Mouse (Mus musculus): ENCODE data around the gene Rpap1.
"Not testable (repeated sequence)": the region's sequence is repeated elsewhere in the genome, so short reads cannot be mapped to it uniquely, and the experiment has no call there.

The Rpap1 gene

DNA sequence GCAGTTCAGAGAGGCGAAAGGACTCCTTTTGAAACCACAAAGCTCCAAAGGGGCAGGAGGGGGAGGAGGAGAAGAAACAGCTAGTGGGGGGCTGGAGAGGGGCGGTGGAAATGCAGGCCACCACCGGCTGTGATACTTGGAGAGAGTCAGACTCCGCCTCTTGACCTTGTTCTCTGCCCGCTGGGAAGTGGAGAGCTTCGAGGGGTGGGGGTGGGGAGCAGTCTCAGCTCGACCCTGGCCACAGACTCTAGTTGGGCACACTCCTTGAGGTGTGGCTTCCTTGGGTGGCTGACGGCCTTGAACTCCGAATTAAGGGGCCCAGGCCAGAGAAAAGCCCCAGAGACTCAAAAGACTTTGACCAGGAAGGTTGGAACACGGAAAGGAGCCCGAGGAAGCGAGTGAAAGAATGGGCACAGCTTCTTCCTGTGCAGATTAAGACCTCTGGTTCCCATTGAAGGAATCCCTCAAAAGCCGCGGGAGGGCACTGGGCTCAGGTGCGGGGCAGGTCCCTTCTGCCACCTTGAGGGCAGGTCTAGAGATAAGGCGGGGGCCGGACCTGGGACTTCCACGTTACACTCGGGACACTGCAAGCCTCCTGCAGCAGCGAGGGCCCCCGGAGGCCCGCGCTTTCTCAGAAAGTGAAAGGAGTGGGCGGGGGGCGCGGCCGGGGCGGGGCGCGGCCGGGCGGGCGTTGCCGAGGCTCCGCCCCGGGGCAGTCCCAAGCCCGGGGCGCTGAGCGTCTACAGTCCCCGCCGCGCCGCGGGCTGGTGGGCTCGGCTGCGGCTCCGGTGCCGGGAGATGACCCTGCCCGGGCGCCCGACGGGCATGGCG, 45.5 kb downstream of the Rpap1 start, which contains the start of gene Itpka:
Itpka (plus strand) TSS at position 757 of the 831 bp plus-strand sequence.
- in situ Hi-C loops (cut with MboI, MseI): loop anchor here in 1 of 2 experiments (25.0 kb wide), 1 partner anchor 1621 kb away; the partner anchor contains the start of genes Ckmt1 and Ppip5k1

DNA sequence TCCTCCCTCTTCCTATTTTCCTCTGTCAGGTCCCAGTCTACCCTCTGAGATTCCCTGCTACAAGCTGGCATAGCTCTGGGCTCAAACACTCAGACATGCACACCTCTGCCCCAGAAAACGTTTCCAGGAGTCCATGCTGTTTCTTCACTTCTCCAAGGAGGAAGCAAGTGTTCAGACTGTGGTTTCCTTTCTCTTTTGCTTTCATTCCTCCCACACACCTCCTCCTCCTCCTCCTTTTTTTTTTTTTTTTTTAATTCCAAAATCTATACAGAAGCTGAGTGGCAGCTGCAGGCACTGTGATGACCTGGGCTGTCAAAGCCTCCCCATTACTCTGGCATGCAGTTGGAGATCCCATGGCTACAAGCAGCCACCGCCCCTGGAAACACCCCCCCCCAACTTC, 46.8 kb downstream of the Rpap1 start:
- in situ Hi-C loops (cut with MboI, MseI): loop anchor here in 1 of 2 experiments (25.0 kb wide), 1 partner anchor 1622 kb away; the partner anchor contains the start of genes Ckmt1 and Ppip5k1

DNA sequence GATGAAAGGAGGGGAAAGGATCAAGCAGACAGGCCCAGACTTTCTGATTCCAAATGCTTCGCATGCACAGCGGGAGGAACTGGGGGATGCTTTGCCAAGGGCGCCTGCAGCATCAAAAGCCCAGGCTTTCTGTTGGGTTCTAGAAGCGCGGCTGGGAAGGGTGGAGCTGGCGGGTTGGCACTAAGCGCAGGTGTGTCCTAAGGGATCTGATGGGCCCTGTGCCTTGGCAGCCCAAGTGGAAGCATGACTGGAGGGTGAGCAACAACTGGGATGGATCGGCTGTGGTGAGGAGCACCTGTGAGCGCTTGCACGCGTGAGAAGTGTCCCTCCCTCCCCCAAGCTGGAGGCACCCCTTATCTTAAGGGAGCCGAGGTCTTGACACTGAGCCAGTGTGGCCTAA, 50.2 kb downstream of the Rpap1 start:
- in situ Hi-C loops (cut with MboI, MseI): loop anchor here in 1 of 2 experiments (25.0 kb wide), 1 partner anchor 1625 kb away; the partner anchor contains the start of genes Ckmt1 and Ppip5k1

DNA sequence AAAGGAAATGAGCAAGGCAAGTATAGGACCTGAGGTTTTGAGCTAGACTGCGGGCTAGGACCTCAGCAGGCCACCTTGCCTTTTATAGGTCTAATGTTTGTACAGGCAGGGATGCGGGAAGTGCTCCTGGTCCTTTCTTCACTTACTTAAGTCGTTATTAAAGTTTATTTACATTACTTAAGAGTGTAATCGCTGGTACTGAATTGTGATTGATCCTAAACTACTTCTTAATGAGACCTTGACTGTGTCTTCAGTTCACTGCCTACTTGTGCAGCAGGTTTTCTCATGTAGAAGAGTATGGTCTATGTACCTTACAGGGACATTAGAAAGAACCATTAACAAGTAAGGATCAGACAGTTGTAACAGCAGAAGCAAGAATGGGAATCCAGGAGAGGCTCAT, 56.6 kb downstream of the Rpap1 start:
- in situ Hi-C loops (cut with MboI, MseI): loop anchor here in 1 of 2 experiments (25.0 kb wide), 1 partner anchor 1632 kb away; the partner anchor contains the start of genes Ckmt1 and Ppip5k1

DNA sequence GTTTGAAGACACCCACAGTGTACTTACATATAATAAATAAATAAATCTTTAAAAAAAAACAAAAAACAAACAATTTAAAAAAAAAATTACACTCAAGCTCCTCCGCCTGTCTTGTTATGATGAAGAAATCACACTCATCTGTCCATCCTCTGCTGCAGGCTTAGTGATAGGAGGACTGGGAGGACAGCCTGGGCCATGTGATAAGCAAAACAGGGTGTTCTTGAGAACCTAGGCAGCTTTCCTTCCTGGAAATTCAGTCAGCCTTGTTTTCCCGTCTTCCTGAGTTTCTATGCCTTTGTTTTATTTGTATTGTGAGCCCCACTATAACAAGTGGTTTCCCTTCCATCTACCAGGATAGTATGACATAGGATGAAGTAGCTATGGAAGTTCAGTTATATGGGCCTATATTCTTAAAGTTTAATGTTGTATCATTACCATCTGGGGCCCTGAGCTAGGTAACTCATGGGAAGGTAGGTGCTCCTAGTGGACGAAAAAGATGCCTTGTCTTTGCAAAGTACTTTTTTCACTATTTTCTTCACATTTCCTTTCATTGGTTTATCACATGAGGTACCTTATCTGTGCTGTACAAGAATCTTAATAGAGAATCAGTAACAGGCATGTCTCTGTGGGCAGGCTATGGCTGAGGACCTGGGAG, 59.4 kb downstream of the Rpap1 start:
- in situ Hi-C loops (cut with MboI, MseI): loop anchor here in 1 of 2 experiments (5.0 to 25.0 kb wide), 2 partner anchors 86 to 1634 kb away; partner anchors contain the start of genes Ckmt1 and Ppip5k1

DNA sequence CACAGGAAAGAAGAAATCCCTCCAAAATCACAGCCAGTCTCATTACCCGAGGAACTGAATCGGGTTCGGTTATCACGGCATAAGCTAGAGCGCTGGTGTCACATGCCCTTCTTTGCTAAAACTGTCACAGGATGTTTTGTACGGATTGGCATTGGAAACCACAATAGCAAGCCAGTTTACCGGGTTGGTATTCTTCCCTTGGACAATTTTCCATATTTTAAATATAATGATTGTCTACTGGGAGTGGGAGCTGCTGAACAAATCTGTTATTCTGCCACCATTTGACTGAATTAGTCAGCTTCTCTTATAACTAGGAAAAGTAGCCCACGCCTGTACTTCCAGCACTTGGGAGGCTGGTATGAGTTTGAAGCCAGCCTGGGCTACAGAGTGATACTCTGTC, 66.3 kb downstream of the Rpap1 start:
- in situ Hi-C loops (cut with MboI, MseI): no loop called here

DNA sequence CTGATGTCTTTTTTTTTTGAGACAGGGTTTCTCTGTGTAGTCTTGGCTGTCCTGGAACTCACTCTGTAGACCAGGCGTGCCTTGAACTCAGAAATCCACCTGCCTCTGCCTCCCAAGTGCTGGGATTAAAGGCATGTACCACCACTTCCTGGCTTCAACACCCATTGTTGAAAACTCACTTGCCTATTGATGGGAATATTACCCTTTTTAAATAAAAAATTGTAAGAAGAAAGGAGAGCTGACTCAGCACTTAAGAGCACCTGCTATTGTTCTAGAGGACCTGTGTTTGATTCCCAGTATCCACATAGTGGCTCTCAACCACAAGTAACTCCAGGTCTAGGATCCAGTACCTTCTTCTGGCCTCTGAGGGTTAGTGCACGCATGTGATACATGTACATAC, 71.5 kb downstream of the Rpap1 start:
- in situ Hi-C loops (cut with MboI, MseI): not testable (repeated sequence)

Measured in T-helper 17 cell (primary cell).